In genomic region chr7:35006661-35007060, GRCm38 (mm10) we compare ENCODE assay signal across 15 mouse cellular contexts.
"Had no signal": no experiment of that assay in that cellular context is flagged by ENCODE, and none has a peak within 500 bp of the region (broad histone marks: within the 10 kb centered on the region; RNA-seq: fewer than 3 reads in every experiment).

No protein-coding gene starts in this region.

- DNase-seq: lung, adult 18-20 months; lung, embryonic 14.5 days; lung, postnatal 10 days; lung, postnatal 4 days; midbrain, embryonic 14.5 days; right cerebral cortex, postnatal 14 days; thymus, adult 2 months; thymus, postnatal 25 days; thymus, postnatal 4 days had no signal

- H3K4me3 ChIP-seq: midbrain, embryonic 10.5 days; midbrain, embryonic 12.5 days; myocyte; neural tube, embryonic 12.5 days; stomach, embryonic 15.5 days had no signal

- H3K27ac ChIP-seq: midbrain, embryonic 10.5 days; midbrain, embryonic 12.5 days; neural tube, embryonic 12.5 days; stomach, embryonic 15.5 days; stomach, postnatal 0 days had no signal
